Mouse (Mus musculus): ENCODE results near the gene Cux1.

The Cux1 gene

GRCm38 (mm10) chr5:136395600-136396195 lies 171.6 kb downstream of the Cux1 start:
- DNase-seq (ENCODE audit: inconsistent age in 2 of 2, low spot score in 1 of 2), result peak in 1 of 2 experiments; percentile 44

DNA sequence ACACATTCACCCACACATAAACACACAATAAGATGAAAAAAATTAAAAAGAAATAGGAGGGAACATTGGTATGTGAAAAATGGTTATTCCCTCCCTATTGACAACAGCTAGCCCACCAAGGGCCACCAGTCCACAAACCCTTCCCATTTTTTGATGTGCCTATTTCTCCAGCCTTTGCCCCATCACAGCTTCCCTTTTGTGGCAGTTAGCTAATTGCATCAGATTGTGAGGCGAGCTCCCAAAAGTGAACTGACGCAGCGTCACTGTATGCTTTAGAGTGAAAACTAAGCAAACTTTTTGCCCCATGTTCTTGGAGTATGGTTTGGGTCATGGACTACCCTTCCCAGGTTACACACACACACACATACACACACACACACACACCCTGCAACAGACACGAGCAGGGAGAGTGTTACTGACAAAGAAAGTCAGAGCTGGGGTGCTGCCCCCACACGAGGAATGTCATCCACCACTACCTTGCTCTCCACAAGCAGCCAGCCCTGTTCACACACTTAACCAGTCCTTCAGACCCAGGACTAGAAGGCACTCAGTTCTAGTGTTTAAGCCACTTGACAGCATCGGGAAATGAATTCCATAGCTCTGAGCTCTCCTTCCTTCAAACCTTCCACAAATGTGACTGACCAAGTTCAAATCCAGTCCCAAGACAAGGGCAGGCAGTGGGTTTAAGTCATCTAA lies 172.6 kb downstream of the Cux1 start:
- DNase-seq (ENCODE audit: inconsistent age in 2 of 2, low spot score in 1 of 2), result no peak

GRCm38 (mm10) chr5:136393621-136394020 lies 173.7 kb downstream of the Cux1 start:
- DNase-seq (ENCODE audit: inconsistent age in 2 of 2, low spot score in 1 of 2), result no peak

- DNase-seq (ENCODE audit: inconsistent age in 2 of 2, low spot score in 1 of 2), result peak; percentile 13 to 65
These were observed 180.5 kb downstream of the Cux1 start for GRCm38 (mm10) chr5:136386757-136387156.

DNA sequence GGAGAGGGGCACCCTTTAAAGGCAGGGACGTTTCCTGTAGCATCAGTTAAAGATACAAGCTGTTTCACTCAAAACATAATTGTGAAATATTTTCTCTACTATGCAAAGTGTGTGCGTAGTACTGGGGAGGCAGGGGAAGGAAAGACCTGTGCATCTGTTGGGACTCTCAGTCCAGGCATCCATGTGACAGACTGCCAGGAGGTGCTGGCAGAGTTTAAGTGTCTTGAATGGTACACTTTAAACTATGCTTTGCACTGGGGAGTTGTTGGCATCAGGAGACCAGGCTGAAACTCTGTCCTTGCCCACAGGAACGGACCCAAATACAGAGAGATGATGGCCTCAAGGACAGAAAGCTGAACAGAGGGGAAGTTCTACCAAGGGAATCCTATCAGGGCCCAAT lies 182.1 kb downstream of the Cux1 start:
- DNase-seq (ENCODE audit: inconsistent age in 2 of 2, low spot score in 1 of 2), result no peak

DNA sequence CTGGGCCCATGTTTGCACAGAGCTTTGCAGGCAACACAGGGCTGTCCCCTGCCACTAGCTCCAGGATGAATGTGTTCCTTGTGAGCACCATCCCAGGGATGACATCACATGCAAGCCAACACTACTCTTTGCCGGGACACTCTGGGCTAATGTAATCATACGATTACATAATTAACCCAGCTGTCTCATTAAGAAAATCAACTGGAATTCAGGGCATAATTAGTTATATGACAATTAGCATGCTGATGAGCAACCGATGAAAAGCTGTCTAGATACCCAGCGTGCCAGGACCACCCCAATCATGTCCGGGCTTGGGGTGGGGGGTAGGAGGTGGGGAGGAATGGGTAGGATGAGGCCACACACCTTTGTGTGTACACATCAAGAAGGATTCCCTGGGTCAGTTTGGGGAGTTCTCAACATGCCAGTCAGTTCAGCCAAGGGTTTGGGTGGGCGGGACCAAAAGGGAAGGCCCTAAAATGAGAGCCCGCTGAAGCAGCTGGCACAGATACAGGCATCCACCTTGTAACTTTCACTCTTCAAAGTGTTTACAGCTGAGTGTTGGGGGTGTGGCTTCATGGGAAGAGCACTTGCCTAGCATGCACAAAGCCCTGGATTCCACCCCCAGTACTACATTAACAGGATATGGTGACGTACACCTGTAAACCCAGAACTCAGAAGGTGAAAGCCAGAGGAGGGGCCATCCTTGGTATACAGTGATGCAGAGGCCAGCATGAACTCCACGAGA lies 184.9 kb downstream of the Cux1 start:
- DNase-seq (ENCODE audit: inconsistent age in 2 of 2, low spot score in 1 of 2), result no peak

- no peak for DNase-seq (ENCODE audit: inconsistent age in 2 of 2, low spot score in 1 of 2)
These were observed 187.9 kb downstream of the Cux1 start for GRCm38 (mm10) chr5:136379405-136379804.

DNA sequence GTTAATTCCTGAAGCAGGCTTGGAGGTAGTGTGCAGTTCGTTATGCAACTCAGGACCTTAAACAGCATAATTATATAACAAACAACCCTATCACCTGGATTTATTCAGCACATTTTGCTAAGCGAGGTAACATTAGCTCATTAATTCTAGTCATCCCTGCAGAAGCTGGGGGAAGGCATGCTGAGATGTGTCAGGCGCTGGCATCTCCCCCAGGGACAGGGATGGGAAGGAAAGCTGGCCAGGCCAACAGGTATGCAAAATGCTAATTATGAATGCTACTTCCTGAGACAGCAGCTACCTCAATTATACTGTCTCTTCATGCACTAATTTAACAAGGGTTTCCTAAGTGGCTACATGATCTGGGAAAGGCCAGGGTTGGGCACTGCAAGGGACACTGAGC lies 190.2 kb downstream of the Cux1 start:
- DNase-seq (ENCODE audit: inconsistent age in 2 of 2, low spot score in 1 of 2), result no peak

DNA sequence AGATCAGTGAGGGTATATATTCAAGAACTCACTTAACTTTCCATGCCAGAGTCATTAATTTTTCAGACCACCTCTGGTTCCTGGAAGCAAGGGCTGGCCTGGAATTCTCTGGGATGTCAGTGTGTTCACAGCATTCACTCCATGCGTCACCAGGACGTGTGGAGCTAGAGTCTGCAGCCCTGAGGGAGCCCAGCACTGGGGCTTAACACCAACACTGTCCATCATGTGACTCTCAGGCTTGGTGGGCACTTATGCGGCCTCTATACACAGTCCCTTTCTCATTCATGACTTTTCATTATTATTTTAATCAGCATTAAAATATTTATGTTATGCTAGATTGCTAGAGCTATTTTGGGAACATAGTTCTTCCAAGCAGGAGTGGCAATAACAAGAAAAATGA lies 191.9 kb downstream of the Cux1 start:
- no peak for DNase-seq (ENCODE audit: inconsistent age in 2 of 2, low spot score in 1 of 2)

GRCm38 (mm10) chr5:136372276-136372675 lies 195.0 kb downstream of the Cux1 start:
- DNase-seq (ENCODE audit: inconsistent age in 2 of 2, low spot score in 1 of 2), result peak; percentile 25 to 70

DNA sequence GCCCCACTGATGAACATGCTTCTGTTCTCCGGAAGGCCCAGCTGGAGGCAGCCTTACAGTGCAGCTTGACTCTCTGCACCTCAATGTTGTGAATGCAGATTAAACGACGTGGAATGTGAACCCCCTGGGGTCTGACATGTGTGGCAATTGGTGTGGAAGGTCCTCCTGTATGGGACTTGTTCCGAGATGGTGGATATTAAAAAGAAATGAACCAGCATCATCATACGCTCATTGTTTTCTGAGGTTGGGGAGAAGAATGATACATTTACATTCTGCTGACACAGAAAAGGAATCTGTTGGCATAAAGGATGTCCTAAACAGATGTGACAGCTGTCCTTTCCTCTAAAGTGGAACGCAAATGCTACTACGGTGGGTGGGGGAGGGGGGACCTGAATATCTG lies 203.9 kb downstream of the Cux1 start:
- DNase-seq (ENCODE audit: inconsistent age in 2 of 2, low spot score in 1 of 2), result no peak

GRCm38 (mm10) chr5:136362473-136363230 lies 204.6 kb downstream of the Cux1 start:
- DNase-seq (ENCODE audit: inconsistent age in 2 of 2, low spot score in 1 of 2), result no peak

DNA sequence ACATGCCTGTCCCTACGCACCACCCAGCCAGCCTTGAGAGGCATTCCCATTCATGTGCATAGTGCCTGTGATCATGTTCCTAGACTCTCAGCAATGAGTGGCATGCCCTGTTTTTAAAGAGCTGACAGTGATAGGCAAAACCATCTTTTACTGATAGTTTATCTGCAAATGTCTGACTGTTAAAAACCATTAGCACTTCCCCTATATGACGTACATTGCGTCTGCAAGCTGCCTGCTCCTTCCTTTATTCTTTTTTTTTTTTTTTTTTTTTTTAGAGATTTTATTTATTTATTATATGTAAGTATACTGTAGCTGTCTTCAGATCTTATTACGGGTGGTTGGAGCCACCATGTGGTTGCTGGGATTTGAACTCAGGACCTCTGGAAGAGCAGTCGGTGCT lies 205.3 kb downstream of the Cux1 start:
- no peak for DNase-seq (ENCODE audit: inconsistent age in 2 of 2, low spot score in 1 of 2)

- no peak for DNase-seq (ENCODE audit: inconsistent age in 2 of 2, low spot score in 1 of 2)
These were observed 210.1 kb downstream of the Cux1 start for GRCm38 (mm10) chr5:136357227-136357626.

DNA sequence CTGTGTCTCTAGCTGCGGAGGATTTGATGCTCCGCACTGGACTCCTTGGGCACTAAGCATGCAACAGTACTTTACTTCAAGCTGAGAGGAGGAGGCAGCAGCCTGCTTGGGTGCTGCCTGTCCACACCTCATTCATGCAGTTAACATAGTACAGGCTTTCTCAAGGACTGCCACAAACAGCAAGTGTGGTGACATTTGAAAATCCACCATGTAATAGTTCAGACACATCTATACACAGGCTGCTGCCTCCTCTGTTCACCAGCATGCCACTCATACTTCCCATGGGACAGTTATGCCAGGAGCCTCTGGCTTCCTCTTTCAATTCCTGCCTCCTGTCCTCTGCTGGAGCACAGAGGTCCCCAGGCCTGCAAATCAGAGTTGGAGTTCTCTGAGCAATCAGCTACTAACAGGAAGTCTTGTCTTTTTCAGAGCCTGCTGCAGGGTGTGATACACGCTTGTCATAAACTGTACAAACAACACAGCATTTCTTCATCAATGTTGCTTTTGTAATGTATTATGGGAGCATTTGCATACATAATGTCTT lies 211.6 kb downstream of the Cux1 start:
- no peak for DNase-seq (ENCODE audit: inconsistent age in 2 of 2, low spot score in 1 of 2)

DNA sequence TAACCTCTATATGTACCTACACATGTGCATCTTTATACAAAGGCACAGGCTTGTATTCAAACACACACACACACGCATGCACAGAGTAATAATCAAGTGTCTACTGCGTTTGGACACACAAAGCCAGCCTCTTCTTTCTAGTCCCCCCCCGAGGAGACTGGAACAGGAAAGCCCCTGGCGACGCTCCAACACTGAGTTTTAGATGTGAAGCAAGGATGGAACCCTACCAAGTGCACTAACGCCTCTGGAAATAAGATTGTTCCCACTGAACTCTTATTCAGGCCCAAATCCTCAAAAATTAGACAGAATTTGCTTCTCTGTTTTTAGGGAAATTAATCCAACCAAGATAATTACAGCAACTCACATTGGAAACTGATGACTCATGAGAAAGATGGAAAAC lies 212.6 kb downstream of the Cux1 start:
- DNase-seq (ENCODE audit: inconsistent age in 2 of 2, low spot score in 1 of 2), result peak in 1 of 2 experiments; percentile 51

DNA sequence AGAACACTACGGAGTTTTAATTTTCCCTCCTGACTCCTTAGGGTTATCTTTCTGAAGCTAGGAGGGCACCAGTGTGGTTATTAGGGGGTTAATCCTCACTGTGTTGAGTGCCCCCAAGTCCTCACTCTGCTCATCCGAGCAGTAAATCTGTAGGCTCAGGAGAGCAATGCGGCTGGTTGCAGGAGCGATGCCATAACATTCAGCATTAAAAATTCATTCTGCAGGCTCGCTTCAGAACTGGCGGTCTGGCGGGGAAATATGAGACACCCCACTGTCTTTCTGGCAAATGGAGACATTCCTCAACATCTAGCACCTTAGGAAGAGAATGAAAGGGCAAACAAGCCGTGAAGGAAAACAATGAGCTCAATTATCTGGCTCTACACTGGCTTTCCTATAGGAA lies 214.2 kb downstream of the Cux1 start:
- no peak for DNase-seq (ENCODE audit: inconsistent age in 2 of 2, low spot score in 1 of 2)

DNA sequence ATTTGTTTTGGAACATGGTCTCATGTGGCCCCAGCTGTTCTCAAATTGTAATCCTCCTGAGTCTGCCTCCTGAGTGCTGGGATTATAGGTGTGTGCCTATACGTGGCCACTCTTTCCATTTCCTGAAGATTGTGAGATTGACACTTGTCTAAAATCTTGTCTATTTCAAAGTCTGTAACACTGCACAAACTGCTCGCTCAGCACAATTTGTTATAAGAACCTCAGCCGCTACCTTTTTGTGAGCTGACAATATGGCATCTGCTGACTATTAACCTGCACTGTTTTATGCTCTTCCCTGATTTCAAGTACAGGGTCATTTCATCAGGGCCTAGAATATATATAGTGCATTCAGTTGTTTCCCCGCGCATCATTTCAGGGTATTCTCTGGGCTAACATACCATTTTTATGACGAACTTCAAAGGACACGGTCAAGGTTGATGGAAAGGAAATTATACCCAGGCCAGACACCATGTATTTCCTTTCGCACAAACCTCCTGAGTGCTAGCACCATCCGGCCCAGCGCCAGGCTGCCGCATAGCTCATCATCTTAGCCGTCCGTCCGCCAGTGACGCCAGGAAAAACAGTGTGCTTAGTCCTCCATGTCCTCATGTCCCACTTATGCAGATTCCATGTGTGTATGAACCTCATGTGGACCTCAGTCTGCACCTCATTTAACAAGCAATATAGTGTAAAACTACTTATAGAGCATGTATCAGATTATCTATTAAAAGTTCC lies 224.0 kb downstream of the Cux1 start:
- DNase-seq (ENCODE audit: inconsistent age in 2 of 2, low spot score in 1 of 2), result no peak

DNA sequence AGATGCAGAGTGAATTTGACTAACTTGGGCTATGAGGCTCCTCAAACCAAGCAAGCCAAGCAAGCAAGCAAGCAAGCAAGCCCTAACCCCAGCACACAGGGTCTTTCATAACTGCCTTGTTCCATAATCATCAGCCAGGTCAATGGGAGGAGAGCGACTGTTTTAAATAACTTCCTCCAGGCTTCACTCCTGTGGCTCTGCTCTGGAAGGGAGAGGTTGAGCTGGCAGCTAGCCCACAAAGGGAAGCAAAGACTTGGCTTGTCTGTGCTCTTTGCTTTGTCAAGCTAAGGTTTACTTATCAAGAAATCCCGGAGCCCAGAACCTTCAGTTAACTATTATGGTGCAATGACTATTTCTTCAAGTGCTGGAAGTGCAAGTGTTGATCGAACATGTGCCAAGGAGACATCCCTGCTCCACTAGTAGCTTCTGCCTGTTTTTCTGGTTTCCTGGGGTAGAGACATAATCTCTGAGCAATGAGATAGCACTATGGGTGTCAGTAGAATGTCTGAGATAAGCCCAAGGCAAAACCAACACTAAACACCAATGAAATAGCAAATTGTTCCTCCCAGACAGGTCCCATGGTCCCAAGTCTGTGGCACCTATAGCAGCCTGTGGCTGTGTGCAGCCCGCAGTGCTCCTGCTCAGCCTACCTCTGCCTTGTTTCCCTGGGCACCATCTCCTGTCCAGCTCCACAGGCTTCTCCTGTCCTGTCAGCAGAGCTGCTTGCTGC lies 230.3 kb downstream of the Cux1 start:
- no peak for DNase-seq (ENCODE audit: inconsistent age in 2 of 2, low spot score in 1 of 2)

GRCm38 (mm10) chr5:136335681-136336080 lies 231.6 kb downstream of the Cux1 start:
- no peak for DNase-seq (ENCODE audit: inconsistent age in 2 of 2, low spot score in 1 of 2)
